Mouse (Mus musculus): ENCODE measurements around the gene Pnpla5. TPM values are rescaled to one million over a fixed set of nuclear protein-coding genes. Genes with fewer than 3 reads are reported as not detected.
"Not testable (repeated sequence)": the region's sequence is repeated elsewhere in the genome, so short reads cannot be mapped to it uniquely, and the experiment has no call there.

Gene Pnpla5
- total and polyA plus RNA-seq, 3 experiments, result not detected

GRCm38 (mm10) chr15:84104626-84105025, 18.3 kb downstream of the Pnpla5 start:
- dilution Hi-C loops (cut with MboI; ENCODE audit: extremely low pct_ligation_motif_present, extremely low pct_unique_long_range_greater_than_20kb, low sequenced_read_pairs), result no loop called here

GRCm38 (mm10) chr15:84097536-84097935, 25.4 kb downstream of the Pnpla5 start:
- DNase-seq (ENCODE audit: extremely low read depth); H3K9me3 ChIP-seq (replicated peaks; ENCODE audit: low read length); H3K4me2 ChIP-seq (ENCODE audit: insufficient read depth, low read depth, poor library complexity, severe bottlenecking); H3K79me2 ChIP-seq (replicated peaks; ENCODE audit: control insufficient read depth, extremely low read depth, insufficient read depth, poor library complexity, severe bottlenecking); H3K27ac ChIP-seq (ENCODE audit: insufficient read depth, low read depth); H3K36me3 ChIP-seq (replicated peaks in 1 of 2; ENCODE audit: control insufficient read depth in 1 of 2, insufficient read depth in 1 of 2, low read length in 1 of 2); in situ Hi-C loops (cut with MboI; ENCODE audit: low pct_ligation_motif_present, low pct_unique_long_range_greater_than_20kb, low sequenced_read_pairs); H3K4me3 ChIP-seq (replicated peaks in 1 of 3; ENCODE audit: low read depth in 2 of 3, low read length in 2 of 3, poor library complexity in 1 of 3); H3K9ac ChIP-seq (ENCODE audit: insufficient read depth, low read depth); H3K4me1 ChIP-seq (ENCODE audit: control insufficient read depth in 1 of 2, insufficient read depth in 2 of 2); dilution Hi-C loops (cut with MboI; ENCODE audit: extremely low pct_ligation_motif_present, extremely low pct_unique_long_range_greater_than_20kb, low sequenced_read_pairs): not testable (repeated sequence)
- peaks cover 68% of the 10 kb centered on the region for H3K27me3 ChIP-seq (replicated peaks)

More at GRCm38 (mm10) chr15:84104626-84105025, 18.3 kb downstream of the Pnpla5 start:
- H3K79me2 ChIP-seq (replicated peaks; ENCODE audit: control insufficient read depth, extremely low read depth, insufficient read depth, poor library complexity, severe bottlenecking), result no peaks in the 10 kb centered on the region
- no peaks in the 10 kb centered on the region for H3K9me3 ChIP-seq (replicated peaks; ENCODE audit: low read length)
- no peaks in the 10 kb centered on the region for H3K4me1 ChIP-seq (ENCODE audit: control insufficient read depth in 1 of 2, insufficient read depth in 2 of 2)
- no peak for TF ChIP-seq GABPA (IDR thresholded peaks at IDR 0.05; ENCODE audit: insufficient replicate concordance, low read depth, low read length)
- peaks cover 43% of the 10 kb centered on the region for H3K27me3 ChIP-seq (replicated peaks)
- no peak overlapping the region for H3K9ac ChIP-seq (ENCODE audit: insufficient read depth, low read depth)
- no peaks in the 10 kb centered on the region for H3K36me3 ChIP-seq (replicated peaks in 1 of 2; ENCODE audit: control insufficient read depth in 1 of 2, insufficient read depth in 1 of 2, low read length in 1 of 2)
- DNase-seq (ENCODE audit: extremely low read depth), result no peak
- in situ Hi-C loops (cut with MboI; ENCODE audit: low pct_ligation_motif_present, low pct_unique_long_range_greater_than_20kb, low sequenced_read_pairs), result loop anchor here (25.0 kb wide), 1 partner anchor 508 kb away; no protein-coding TSS in a partner anchor
- H3K4me3 ChIP-seq (replicated peaks in 1 of 3; ENCODE audit: low read depth in 2 of 3, low read length in 2 of 3, poor library complexity in 1 of 3), result no peak overlapping the region
- no peak overlapping the region for H3K27ac ChIP-seq (ENCODE audit: insufficient read depth, low read depth)
- no peak overlapping the region for H3K4me2 ChIP-seq (ENCODE audit: insufficient read depth, low read depth, poor library complexity, severe bottlenecking)

DNA sequence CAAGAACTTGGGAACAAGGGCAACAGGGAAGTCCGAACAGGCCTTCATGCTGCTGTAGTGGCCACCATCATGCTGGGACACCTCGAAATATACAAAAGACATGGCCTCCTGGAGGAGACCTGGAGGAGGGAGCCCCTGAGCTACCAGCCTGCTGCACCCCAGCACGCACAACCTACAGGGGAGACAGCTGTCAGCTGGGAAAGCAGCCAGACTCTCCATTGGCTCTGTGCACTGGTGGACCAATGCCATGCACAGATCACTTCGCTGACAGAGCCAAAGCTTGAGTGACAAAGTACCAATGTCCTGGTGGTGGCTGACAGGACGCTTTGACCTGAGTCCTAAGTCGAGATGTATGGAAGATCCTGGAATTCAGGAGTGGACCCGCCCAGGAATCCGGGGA, 26.9 kb downstream of the Pnpla5 start:
- no peaks in the 10 kb centered on the region for H3K79me2 ChIP-seq (replicated peaks; ENCODE audit: control insufficient read depth, extremely low read depth, insufficient read depth, poor library complexity, severe bottlenecking)
- in situ Hi-C loops (cut with MboI; ENCODE audit: low pct_ligation_motif_present, low pct_unique_long_range_greater_than_20kb, low sequenced_read_pairs) (no loop called here), dilution Hi-C loops (cut with MboI; ENCODE audit: extremely low pct_ligation_motif_present, extremely low pct_unique_long_range_greater_than_20kb, low sequenced_read_pairs) (no loop called here)
- no peak for DNase-seq (ENCODE audit: extremely low read depth)
- no peak overlapping the region for H3K4me3 ChIP-seq (replicated peaks in 1 of 3; ENCODE audit: low read depth in 2 of 3, low read length in 2 of 3, poor library complexity in 1 of 3)
- H3K9me3 ChIP-seq (replicated peaks; ENCODE audit: low read length), result no peaks in the 10 kb centered on the region
- H3K36me3 ChIP-seq (replicated peaks in 1 of 2; ENCODE audit: control insufficient read depth in 1 of 2, insufficient read depth in 1 of 2, low read length in 1 of 2), result no peaks in the 10 kb centered on the region
- no peak overlapping the region for H3K9ac ChIP-seq (ENCODE audit: insufficient read depth, low read depth)
- H3K27ac ChIP-seq (ENCODE audit: insufficient read depth, low read depth), result no peak overlapping the region
- H3K4me2 ChIP-seq (ENCODE audit: insufficient read depth, low read depth, poor library complexity, severe bottlenecking), result no peak overlapping the region
- H3K27me3 ChIP-seq (replicated peaks), result peaks cover 69% of the 10 kb centered on the region
- H3K4me1 ChIP-seq (ENCODE audit: control insufficient read depth in 1 of 2, insufficient read depth in 2 of 2), result no peaks in the 10 kb centered on the region
- TF ChIP-seq POLR2A (IDR thresholded peaks at IDR 0.05; ENCODE audit: low read depth, low read length) (no peak), MAX (IDR thresholded peaks at IDR 0.05; ENCODE audit: low read length) (no peak), ZKSCAN1 (IDR thresholded peaks at IDR 0.05; ENCODE audit: borderline replicate concordance, low read depth, low read length) (no peak), ZNF384 (IDR thresholded peaks at IDR 0.05; ENCODE audit: low read depth, low read length) (no peak), NELFE (IDR thresholded peaks at IDR 0.05; ENCODE audit: low read depth, low read length) (no peak), RCOR1 (conservative IDR thresholded peaks at IDR 0.05; ENCODE audit: low read depth, low read length) (no peak), POLR2AphosphoS2 (IDR thresholded peaks at IDR 0.05; ENCODE audit: low read depth, low read length) (no peak), ETS1 (conservative IDR thresholded peaks at IDR 0.05; ENCODE audit: low read depth, low read length) (no peak)
